Mouse (Mus musculus) kidney, adult 2 months (tissue): ENCODE data around the gene Ube2f.

ENCODE experiments used
- CTCF ChIP-seq: fragments of 200-500 bp; conservative IDR thresholded peaks from 2 replicates; pipeline ENCODE4 v1.5.1; 2011; ENCODE audit warnings: low read depth, mild to moderate bottlenecking, control low read depth, low read length, moderate library complexity, mixed read lengths; ENCODE audit not compliant: insufficient read depth, insufficient read length
- POLR2A ChIP-seq: fragments of 200-500 bp; IDR thresholded peaks from one replicate; pipeline ENCODE4 v1.6.1; 2011; ENCODE audit warnings: low read depth, low read length, control low read depth

GRCm38 (mm10) chr1:91205651-91206050, 44.5 kb upstream of the Ube2f start:
- no peak for TF ChIP-seq CTCF
- no peak for TF ChIP-seq POLR2A
